Mouse (Mus musculus): ENCODE measurements around the gene Sp140. TPM values are rescaled to one million over a fixed set of nuclear protein-coding genes. Genes with fewer than 3 reads are reported as not detected.
"Not testable (repeated sequence)": the region's sequence is repeated elsewhere in the genome, so short reads cannot be mapped to it uniquely, and the experiment has no call there.

Gene Sp140
- polyA plus RNA-seq, 1 experiment from 2014 or later = 5.6 TPM

GRCm38 (mm10) chr1:85598271-85599012 lies 1.7 kb upstream of the Sp140 start, which contains the start of gene Sp110:
Gene Sp110, minus strand, starts transcription at chr1:85598817.
- H3K4me2 ChIP-seq = peak within 1 kb of the TSS; percentile 32; the same call in 1 of the 2 replicates
- H3K36me3 ChIP-seq (replicated peaks); ATAC-seq (ENCODE audit: insufficient read depth); H3K4me1 ChIP-seq (replicated peaks); H3K9ac ChIP-seq; H3K27me3 ChIP-seq; H3K9me3 ChIP-seq (replicated peaks); H3K4me3 ChIP-seq (replicated peaks); H3K27ac ChIP-seq (replicated peaks): not testable (repeated sequence)
- WGBS (ENCODE audit: insufficient replicate concordance) = 38% methylated on average over 17 of the region's 17 CpGs

- H3K9me3 ChIP-seq (replicated peaks); H3K36me3 ChIP-seq (replicated peaks); H3K4me3 ChIP-seq (replicated peaks); ATAC-seq (ENCODE audit: insufficient read depth); H3K4me1 ChIP-seq (replicated peaks); H3K27me3 ChIP-seq; H3K9ac ChIP-seq: not testable (repeated sequence)
- WGBS (ENCODE audit: insufficient replicate concordance) = 36% methylated on average over 4 of the region's 4 CpGs
- H3K4me2 ChIP-seq = peak overlapping the region; percentile 40
- peak overlapping the region; percentile 38; the same call in 1 of the 2 replicates for H3K27ac ChIP-seq (replicated peaks)
These were observed 616 bp downstream of the Sp140 start for GRCm38 (mm10) chr1:85600794-85601193.

GRCm38 (mm10) chr1:85604341-85604740 lies 4.2 kb downstream of the Sp140 start:
- H3K4me1 ChIP-seq (replicated peaks); H3K4me3 ChIP-seq (replicated peaks); H3K9ac ChIP-seq; ATAC-seq (ENCODE audit: insufficient read depth); H3K9me3 ChIP-seq (replicated peaks); H3K36me3 ChIP-seq (replicated peaks); H3K27ac ChIP-seq (replicated peaks); H3K4me2 ChIP-seq; H3K27me3 ChIP-seq: not testable (repeated sequence)
- no CpG with 5 or more reads among the region's 1 CpGs for WGBS (ENCODE audit: insufficient replicate concordance)

GRCm38 (mm10) chr1:85608361-85608760 lies 8.2 kb downstream of the Sp140 start:
- H3K9ac ChIP-seq; H3K4me2 ChIP-seq; H3K9me3 ChIP-seq (replicated peaks); H3K27me3 ChIP-seq; H3K27ac ChIP-seq (replicated peaks); H3K4me3 ChIP-seq (replicated peaks); H3K4me1 ChIP-seq (replicated peaks); ATAC-seq (ENCODE audit: insufficient read depth); H3K36me3 ChIP-seq (replicated peaks): not testable (repeated sequence)
- 66% methylated on average over 3 of the region's 4 CpGs for WGBS (ENCODE audit: insufficient replicate concordance)

- not testable (repeated sequence) for H3K27me3 ChIP-seq; H3K9ac ChIP-seq; H3K4me1 ChIP-seq (replicated peaks); ATAC-seq (ENCODE audit: insufficient read depth); H3K27ac ChIP-seq (replicated peaks); H3K36me3 ChIP-seq (replicated peaks); H3K4me3 ChIP-seq (replicated peaks); H3K9me3 ChIP-seq (replicated peaks); H3K4me2 ChIP-seq
- no CpG with 5 or more reads among the region's 4 CpGs for WGBS (ENCODE audit: insufficient replicate concordance)
These were observed 10.4 kb downstream of the Sp140 start for GRCm38 (mm10) chr1:85610581-85610980.

GRCm38 (mm10) chr1:85615096-85615495 lies 14.9 kb downstream of the Sp140 start:
- H3K27ac ChIP-seq (replicated peaks); H3K36me3 ChIP-seq (replicated peaks); H3K4me3 ChIP-seq (replicated peaks); H3K9me3 ChIP-seq (replicated peaks); H3K4me2 ChIP-seq; ATAC-seq (ENCODE audit: insufficient read depth); H3K27me3 ChIP-seq; H3K4me1 ChIP-seq (replicated peaks); H3K9ac ChIP-seq: not testable (repeated sequence)
- 69% methylated on average over 3 of the region's 3 CpGs for WGBS (ENCODE audit: insufficient replicate concordance)

- H3K4me2 ChIP-seq; H3K27me3 ChIP-seq; H3K36me3 ChIP-seq (replicated peaks); H3K9ac ChIP-seq; ATAC-seq (ENCODE audit: insufficient read depth); H3K4me1 ChIP-seq (replicated peaks); H3K9me3 ChIP-seq (replicated peaks); H3K4me3 ChIP-seq (replicated peaks); H3K27ac ChIP-seq (replicated peaks): not testable (repeated sequence)
- 54% methylated on average over 3 of the region's 3 CpGs for WGBS (ENCODE audit: insufficient replicate concordance)
These were observed 15.6 kb downstream of the Sp140 start for GRCm38 (mm10) chr1:85615819-85616218.

GRCm38 (mm10) chr1:85617161-85617560 lies 17.0 kb downstream of the Sp140 start:
- WGBS (ENCODE audit: insufficient replicate concordance) = 42% methylated on average over 4 of the region's 5 CpGs
- not testable (repeated sequence) for H3K9ac ChIP-seq; H3K4me3 ChIP-seq (replicated peaks); H3K27me3 ChIP-seq; H3K4me1 ChIP-seq (replicated peaks); ATAC-seq (ENCODE audit: insufficient read depth); H3K9me3 ChIP-seq (replicated peaks); H3K36me3 ChIP-seq (replicated peaks); H3K27ac ChIP-seq (replicated peaks); H3K4me2 ChIP-seq

- H3K27me3 ChIP-seq; H3K4me3 ChIP-seq (replicated peaks); H3K4me1 ChIP-seq (replicated peaks); H3K4me2 ChIP-seq; H3K27ac ChIP-seq (replicated peaks); H3K9me3 ChIP-seq (replicated peaks); ATAC-seq (ENCODE audit: insufficient read depth); H3K36me3 ChIP-seq (replicated peaks); H3K9ac ChIP-seq: not testable (repeated sequence)
- 38% methylated on average over 1 of the region's 1 CpGs for WGBS (ENCODE audit: insufficient replicate concordance)
These were observed 18.5 kb downstream of the Sp140 start for GRCm38 (mm10) chr1:85618689-85619088.

GRCm38 (mm10) chr1:85636936-85637335 lies 36.8 kb downstream of the Sp140 start:
- H3K36me3 ChIP-seq (replicated peaks); H3K4me3 ChIP-seq (replicated peaks); ATAC-seq (ENCODE audit: insufficient read depth); H3K27me3 ChIP-seq; H3K27ac ChIP-seq (replicated peaks); H3K4me2 ChIP-seq; H3K9me3 ChIP-seq (replicated peaks); H3K9ac ChIP-seq; H3K4me1 ChIP-seq (replicated peaks): not testable (repeated sequence)
- WGBS (ENCODE audit: insufficient replicate concordance) = 39% methylated on average over 3 of the region's 3 CpGs

- not testable (repeated sequence) for H3K9ac ChIP-seq; H3K4me2 ChIP-seq; H3K27me3 ChIP-seq; H3K4me3 ChIP-seq (replicated peaks); H3K27ac ChIP-seq (replicated peaks); ATAC-seq (ENCODE audit: insufficient read depth); H3K9me3 ChIP-seq (replicated peaks); H3K4me1 ChIP-seq (replicated peaks); H3K36me3 ChIP-seq (replicated peaks)
- 58% methylated on average over 4 of the region's 4 CpGs for WGBS (ENCODE audit: insufficient replicate concordance)
These were observed 38.0 kb downstream of the Sp140 start for GRCm38 (mm10) chr1:85638144-85638543.

- H3K36me3 ChIP-seq (replicated peaks); H3K4me1 ChIP-seq (replicated peaks); H3K27me3 ChIP-seq; H3K27ac ChIP-seq (replicated peaks); ATAC-seq (ENCODE audit: insufficient read depth); H3K9ac ChIP-seq; H3K4me2 ChIP-seq; H3K9me3 ChIP-seq (replicated peaks): not testable (repeated sequence)
- 38% methylated on average over 6 of the region's 6 CpGs for WGBS (ENCODE audit: insufficient replicate concordance)
- H3K4me3 ChIP-seq (replicated peaks) = 0 out of 2 replicates have a peak within 1 kb of the TSS, but pooled peaks have one; percentile 17
These were observed 49.7 kb downstream of the Sp140 start, which contains the start of gene Sp100 for GRCm38 (mm10) chr1:85649881-85650280. Gene Sp100, plus strand, starts transcription at chr1:85649988.

Measured in liver, embryonic 15.5 days (tissue).